Mouse (Mus musculus): ENCODE measurements around the gene Zfp691. TPM values are rescaled to one million over a fixed set of nuclear protein-coding genes. Genes with fewer than 3 reads are reported as not detected.

The Zfp691 gene
- total and polyA plus RNA-seq, 3 experiments: 6.7 to 9.9 TPM; not detected in 1

DNA sequence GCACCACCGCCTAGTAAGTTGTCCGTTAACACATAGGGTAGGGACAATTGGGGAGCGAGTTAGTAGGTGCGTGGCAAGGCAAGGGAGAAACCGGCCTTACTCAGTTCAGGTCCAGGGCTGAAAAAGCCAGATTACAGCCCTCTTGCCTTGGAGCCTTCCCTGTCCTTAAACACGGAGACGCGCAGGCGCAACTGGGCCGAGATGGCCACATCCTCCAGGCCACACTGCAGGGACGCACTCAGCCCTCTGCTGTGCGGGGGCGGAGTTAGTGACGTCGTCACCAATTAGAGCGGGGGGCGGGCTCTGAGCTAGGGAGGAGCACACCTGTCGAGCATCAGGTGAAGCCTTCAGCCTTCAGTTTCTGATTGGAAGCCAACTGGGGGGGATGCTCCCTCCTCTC is 35.8 kb downstream of the Zfp691 start:
- Histone ChIP-seq H3K27ac (ENCODE audit: control insufficient read depth, low read depth, low read length) (no peak overlapping the region), H3K4me3 (ENCODE audit: control insufficient read depth in 1 of 2, insufficient read depth in 1 of 2, low read depth in 2 of 2, low read length in 2 of 2) (no peak overlapping the region), H3K36me3 (ENCODE audit: control insufficient read depth in 1 of 2, insufficient read depth in 2 of 2, low read length in 2 of 2) (peaks cover 3 to 6% of the 10 kb centered on the region in 2 experiments)

DNA sequence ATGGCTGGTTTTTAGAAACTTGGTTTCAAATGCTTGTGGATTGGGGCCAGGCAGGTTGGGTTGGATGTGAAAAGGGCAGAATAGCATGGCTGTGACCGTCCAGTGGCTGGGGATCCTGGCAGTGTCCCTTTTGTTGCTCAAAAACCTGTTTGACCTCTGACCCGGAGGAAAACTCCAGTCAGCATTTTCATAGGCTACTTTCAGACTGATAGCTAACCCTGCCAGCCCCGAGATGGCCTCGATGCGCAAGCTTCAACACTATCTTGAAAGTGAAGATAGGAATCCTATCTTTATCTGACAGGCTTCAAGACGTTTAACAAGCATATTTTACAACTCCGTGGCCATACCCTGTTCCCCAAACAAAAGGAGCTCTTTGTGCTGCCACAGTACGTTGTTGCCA is 36.7 kb downstream of the Zfp691 start:
- H3K9ac ChIP-seq (ENCODE audit: control insufficient read depth, low read depth, low read length, poor library complexity, severe bottlenecking): no peak overlapping the region

More for the DNA sequence above, 35.8 kb downstream of the Zfp691 start:
- H3K27me3 ChIP-seq (ENCODE audit: control insufficient read depth in 1 of 2, insufficient read depth in 2 of 2, low read length in 2 of 2): no peaks in the 10 kb centered on the region
- no peak for DNase-seq (ENCODE audit: low read depth, low spot score)
- no peak overlapping the region for H3K9ac ChIP-seq (ENCODE audit: control insufficient read depth, low read depth, low read length, poor library complexity, severe bottlenecking)
- no peaks in the 10 kb centered on the region for H3K79me2 ChIP-seq (ENCODE audit: control insufficient read depth, insufficient read depth, low read length, poor library complexity)
- H3K4me1 ChIP-seq (ENCODE audit: control insufficient read depth in 1 of 2, insufficient read depth in 2 of 2, low read length in 2 of 2): peaks cover 3 to 7% of the 10 kb centered on the region in 2 experiments
- no peaks in the 10 kb centered on the region for H3K9me3 ChIP-seq (replicated peaks; ENCODE audit: insufficient read depth, low read length)
- no peak for TF ChIP-seq KAT2A (conservative IDR thresholded peaks at IDR 0.05; ENCODE audit: low read depth, low read length)
- TF ChIP-seq CTCF (IDR thresholded peaks at IDR 0.05 in 2 of 3, conservative IDR thresholded peaks at IDR 0.05 in 1 of 3; ENCODE audit: control insufficient read depth in 1 of 3, insufficient read depth in 1 of 3, low read depth in 2 of 3, low read length in 3 of 3, poor library complexity in 1 of 3, severe bottlenecking in 1 of 3): no peak
- no peak for TF ChIP-seq ZKSCAN1 (IDR thresholded peaks at IDR 0.05; ENCODE audit: low read depth, low read length)
- TF ChIP-seq GATA1 (IDR thresholded peaks at IDR 0.05; ENCODE audit: low read depth, low read length): no peak
- TF ChIP-seq TBP (IDR thresholded peaks at IDR 0.05; ENCODE audit: low read depth, low read length): no peak
- TF ChIP-seq SMC3 (IDR thresholded peaks at IDR 0.05; ENCODE audit: low read depth, low read length): no peak
- TF ChIP-seq NELFE (IDR thresholded peaks at IDR 0.05; ENCODE audit: low read depth, low read length): no peak
- TF ChIP-seq ZC3H11A (IDR thresholded peaks at IDR 0.05; ENCODE audit: low read depth, low read length): no peak
- no peak for TF ChIP-seq BHLHE40 (IDR thresholded peaks at IDR 0.05; ENCODE audit: borderline replicate concordance, low read depth, low read length)
- TF ChIP-seq JUND (IDR thresholded peaks at IDR 0.05; ENCODE audit: low read depth, low read length): no peak

DNA sequence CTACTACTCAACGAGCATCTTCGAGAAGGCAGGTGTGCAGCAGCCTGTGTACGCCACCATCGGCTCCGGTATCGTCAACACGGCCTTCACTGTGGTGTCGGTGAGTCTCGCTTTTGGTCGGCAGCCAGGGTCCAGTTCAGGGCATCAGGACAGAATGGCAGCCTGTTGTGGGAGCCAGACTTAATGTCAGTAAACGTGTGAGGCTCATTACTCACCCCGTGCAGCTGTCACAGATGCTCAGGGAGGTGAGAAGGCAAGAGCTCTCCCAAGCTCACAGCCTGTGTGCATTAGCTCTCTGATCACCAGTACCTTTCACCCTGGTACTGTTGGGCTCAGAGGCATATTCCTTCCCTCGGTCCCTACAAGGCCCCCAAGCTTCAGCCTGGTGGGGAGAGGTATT is 40.1 kb downstream of the Zfp691 start:
- H3K79me2 ChIP-seq (ENCODE audit: control insufficient read depth, insufficient read depth, low read length, poor library complexity): no peaks in the 10 kb centered on the region
- no peak for TF ChIP-seq CTCF (IDR thresholded peaks at IDR 0.05 in 2 of 3, conservative IDR thresholded peaks at IDR 0.05 in 1 of 3; ENCODE audit: control insufficient read depth in 1 of 3, insufficient read depth in 1 of 3, low read depth in 2 of 3, low read length in 3 of 3, poor library complexity in 1 of 3, severe bottlenecking in 1 of 3)
- no peak for TF ChIP-seq MXI1 (IDR thresholded peaks at IDR 0.05; ENCODE audit: low read depth, low read length)
- TF ChIP-seq GABPA (IDR thresholded peaks at IDR 0.05; ENCODE audit: low read depth, low read length): no peak
- TF ChIP-seq SIN3A (IDR thresholded peaks at IDR 0.05; ENCODE audit: low read length): no peak
- TF ChIP-seq ETS1 (IDR thresholded peaks at IDR 0.05; ENCODE audit: low read depth, low read length): no peak
- TF ChIP-seq UBTF (IDR thresholded peaks at IDR 0.05; ENCODE audit: borderline replicate concordance, insufficient read depth, low read depth, low read length): no peak
- no peak for TF ChIP-seq USF2 (IDR thresholded peaks at IDR 0.05; ENCODE audit: borderline replicate concordance in 1 of 2, insufficient read depth in 1 of 2, low read depth in 1 of 2, low read length in 2 of 2)
- no peak for TF ChIP-seq BHLHE40 (IDR thresholded peaks at IDR 0.05; ENCODE audit: borderline replicate concordance, low read depth, low read length)
- TF ChIP-seq JUND (IDR thresholded peaks at IDR 0.05; ENCODE audit: low read depth, low read length): no peak
- TF ChIP-seq EP300 (IDR thresholded peaks at IDR 0.05; ENCODE audit: low read depth in 1 of 2, low read length in 2 of 2): no peak
- DNase-seq (ENCODE audit: low read depth, low spot score): no peak
- peaks cover 0 to 9% of the 10 kb centered on the region in 2 experiments for H3K36me3 ChIP-seq (ENCODE audit: control insufficient read depth in 1 of 2, insufficient read depth in 2 of 2, low read length in 2 of 2)
- H3K27me3 ChIP-seq (ENCODE audit: control insufficient read depth in 1 of 2, insufficient read depth in 2 of 2, low read length in 2 of 2): no peaks in the 10 kb centered on the region
- H3K27ac ChIP-seq (ENCODE audit: control insufficient read depth, low read depth, low read length): no peak overlapping the region
- no peaks in the 10 kb centered on the region for H3K9me3 ChIP-seq (replicated peaks; ENCODE audit: insufficient read depth, low read length)
- no peak overlapping the region for H3K9ac ChIP-seq (ENCODE audit: control insufficient read depth, low read depth, low read length, poor library complexity, severe bottlenecking)
- peaks cover 0 to 4% of the 10 kb centered on the region in 2 experiments; a peak in 1 of 4 replicates for H3K4me1 ChIP-seq (ENCODE audit: control insufficient read depth in 1 of 2, insufficient read depth in 2 of 2, low read length in 2 of 2)
- H3K4me3 ChIP-seq (ENCODE audit: control insufficient read depth in 1 of 2, insufficient read depth in 1 of 2, low read depth in 2 of 2, low read length in 2 of 2): no peak overlapping the region

More for the DNA sequence above, 36.7 kb downstream of the Zfp691 start:
- no peak for DNase-seq (ENCODE audit: low read depth, low spot score)
- H3K4me1 ChIP-seq (ENCODE audit: control insufficient read depth in 1 of 2, insufficient read depth in 2 of 2, low read length in 2 of 2): peaks cover under 1 to 7% of the 10 kb centered on the region in 2 experiments; a peak in 3 of 4 replicates
- no peaks in the 10 kb centered on the region for H3K79me2 ChIP-seq (ENCODE audit: control insufficient read depth, insufficient read depth, low read length, poor library complexity)
- no peak overlapping the region for H3K4me3 ChIP-seq (ENCODE audit: control insufficient read depth in 1 of 2, insufficient read depth in 1 of 2, low read depth in 2 of 2, low read length in 2 of 2)
- no peaks in the 10 kb centered on the region for H3K27me3 ChIP-seq (ENCODE audit: control insufficient read depth in 1 of 2, insufficient read depth in 2 of 2, low read length in 2 of 2)
- peaks cover 3 to 6% of the 10 kb centered on the region in 2 experiments for H3K36me3 ChIP-seq (ENCODE audit: control insufficient read depth in 1 of 2, insufficient read depth in 2 of 2, low read length in 2 of 2)
- H3K27ac ChIP-seq (ENCODE audit: control insufficient read depth, low read depth, low read length): no peak overlapping the region
- H3K9me3 ChIP-seq (replicated peaks; ENCODE audit: insufficient read depth, low read length): no peaks in the 10 kb centered on the region
- no peak for TF ChIP-seq UBTF (IDR thresholded peaks at IDR 0.05; ENCODE audit: borderline replicate concordance, insufficient read depth, low read depth, low read length)
- peak; percentile 23; the same call in 1 of the 2 replicates for TF ChIP-seq GATA1 (IDR thresholded peaks at IDR 0.05; ENCODE audit: low read depth, low read length)
- TF ChIP-seq MAZ (IDR thresholded peaks at IDR 0.05; ENCODE audit: low read depth, low read length): no peak
- peak in 1 of 2 experiments; percentile 41; a peak in 1 of 4 replicates for TF ChIP-seq EP300 (IDR thresholded peaks at IDR 0.05; ENCODE audit: low read depth in 1 of 2, low read length in 2 of 2)
